Mouse (Mus musculus): ENCODE measurements at regions not wholly inside any gene's neighbourhood (a gene's known extent, or its start where the extent isn't known, plus 50 kb on each side); places are given as distances from the start of the nearest gene placed in this dataset.
"Not testable (repeated sequence)": the region's sequence is repeated elsewhere in the genome, so short reads cannot be mapped to it uniquely, and the experiment has no call there.

GRCm38 (mm10) chr7:15279397-15279796 is 109.1 kb upstream of the Obox2 start:
- in situ Hi-C loops (cut with MboI, MseI), result loop anchor here in 1 of 2 experiments (5.0 to 10.0 kb wide), 2 partner anchors 125 to 497 kb away; no protein-coding TSS in a partner anchor

GRCm38 (mm10) chr7:15280121-15280520 is 108.4 kb upstream of the Obox2 start:
- in situ Hi-C loops (cut with MboI, MseI), result loop anchor here (5.0 to 10.0 kb wide), 2 partner anchors 105 to 157 kb away; no protein-coding TSS in a partner anchor

GRCm38 (mm10) chr7:15287798-15288197 is 100.7 kb upstream of the Obox2 start:
- in situ Hi-C loops (cut with MboI, MseI), result loop anchor here in 1 of 2 experiments (10.0 kb wide), 1 partner anchor 113 kb away; no protein-coding TSS in a partner anchor

GRCm38 (mm10) chr7:15329511-15329910 is 59.0 kb upstream of the Obox2 start:
- in situ Hi-C loops (cut with MboI, MseI), result not testable (repeated sequence)
